Mouse (Mus musculus) spleen, embryonic (tissue): ENCODE results near the gene Gm20388.

Experiments
- CTCF ChIA-PET: fragments of 350-600 bp; sonication (Branson Sonifier 250); formaldehyde crosslinking; loops from one replicate; lab custom pipeline; 2022; lab: Charles Lee

The Gm20388 gene

GRCm38 (mm10) chr8:122686879-122687278, 2776.2 kb downstream of the Gm20388 start:
- CTCF ChIA-PET = no interaction called here

- CTCF ChIA-PET = no interaction called here
Measured at GRCm38 (mm10) chr8:122689315-122689714, 2778.7 kb downstream of the Gm20388 start.

- CTCF ChIA-PET = no interaction called here
Measured at GRCm38 (mm10) chr8:122691018-122691417, 2780.4 kb downstream of the Gm20388 start.

GRCm38 (mm10) chr8:122692152-122692551, 2781.5 kb downstream of the Gm20388 start:
- CTCF ChIA-PET = no interaction called here

GRCm38 (mm10) chr8:122695438-122696042, 2784.9 kb downstream of the Gm20388 start:
- CTCF ChIA-PET = no interaction called here

GRCm38 (mm10) chr8:122697181-122697581, 2786.5 kb downstream of the Gm20388 start:
- CTCF ChIA-PET = interaction anchor here (0.5 to 1.3 kb wide), 2 partner anchors 17 to 399 kb away, joined by 4 to 5 read pairs; no protein-coding TSS in a partner anchor

- CTCF ChIA-PET = no interaction called here
Measured at GRCm38 (mm10) chr8:122697586-122697985, 2786.9 kb downstream of the Gm20388 start.

GRCm38 (mm10) chr8:122698254-122698768, 2787.7 kb downstream of the Gm20388 start:
- CTCF ChIA-PET = interaction anchor here (0.9 to 2.0 kb wide), 2 partner anchors 10 to 16 kb away, joined by 3 to 4 read pairs; no protein-coding TSS in a partner anchor

- CTCF ChIA-PET = interaction anchor here (0.9 to 2.0 kb wide), 2 partner anchors 9 to 15 kb away, joined by 3 to 4 read pairs; no protein-coding TSS in a partner anchor
Measured at GRCm38 (mm10) chr8:122699005-122699492, 2788.4 kb downstream of the Gm20388 start, which contains the start of gene Cbfa2t3. TSS of gene Cbfa2t3 (minus strand) at chr8:122699109.

GRCm38 (mm10) chr8:122700628-122701027, 2790.0 kb downstream of the Gm20388 start:
- CTCF ChIA-PET = no interaction called here

- CTCF ChIA-PET = no interaction called here
Measured at GRCm38 (mm10) chr8:122701441-122702185, 2791.0 kb downstream of the Gm20388 start.

GRCm38 (mm10) chr8:122702301-122702941, 2791.8 kb downstream of the Gm20388 start:
- CTCF ChIA-PET = no interaction called here

- CTCF ChIA-PET = no interaction called here
Measured at GRCm38 (mm10) chr8:122702957-122703356, 2792.3 kb downstream of the Gm20388 start.

- CTCF ChIA-PET = no interaction called here
Measured at GRCm38 (mm10) chr8:122704612-122705011, 2794.0 kb downstream of the Gm20388 start.

- CTCF ChIA-PET = interaction anchor here (1.0 kb wide), 1 partner anchor 55 kb away, joined by 3 read pairs; no protein-coding TSS in a partner anchor
Measured at GRCm38 (mm10) chr8:122705901-122706561, 2795.4 kb downstream of the Gm20388 start.

GRCm38 (mm10) chr8:122707184-122707583, 2796.5 kb downstream of the Gm20388 start:
- CTCF ChIA-PET = no interaction called here

- CTCF ChIA-PET = interaction anchor here (0.6 to 0.7 kb wide), 4 partner anchors 94 to 228 kb away, joined by 3 to 11 read pairs (median 6); no protein-coding TSS in a partner anchor
Measured at GRCm38 (mm10) chr8:122709340-122710111, 2798.9 kb downstream of the Gm20388 start.

- CTCF ChIA-PET = interaction anchor here (0.6 kb wide), 1 partner anchor 23 kb away, joined by 4 read pairs; no protein-coding TSS in a partner anchor
Measured at GRCm38 (mm10) chr8:122711480-122711879, 2800.8 kb downstream of the Gm20388 start.

- CTCF ChIA-PET = interaction anchor here (0.6 kb wide), 1 partner anchor 23 kb away, joined by 4 read pairs; no protein-coding TSS in a partner anchor
Measured at GRCm38 (mm10) chr8:122711891-122712365, 2801.3 kb downstream of the Gm20388 start.
